Mouse (Mus musculus) embryonic fibroblast, embryonic 13.5 days (primary cell): ENCODE data around the gene Olfr1457. TPM values are rescaled to one million over a fixed set of nuclear protein-coding genes. Genes with fewer than 3 reads are reported as not detected.

ENCODE experiments used
- H3K27ac ChIP-seq: 2 replicates; pipeline ENCODE4 v1.5.1; 2012; ENCODE audit warnings: low read length, control low read depth, inconsistent platforms; ENCODE audit not compliant: insufficient read depth
- H3K4me1 ChIP-seq: 2 replicates; pipeline ENCODE4 v1.6.1; 2011; ENCODE audit warnings: low read length; ENCODE audit not compliant: control insufficient read depth, insufficient read depth
- H3K4me3 ChIP-seq: 2 replicates; pipeline ENCODE4 v1.5.1; 2011; ENCODE audit warnings: mild to moderate bottlenecking, control low read depth, low read length; ENCODE audit not compliant: insufficient read depth
- CTCF ChIP-seq: IDR thresholded peaks from 2 replicates; pipeline ENCODE4 v1.5.1; 2011; ENCODE audit warnings: mild to moderate bottlenecking, control low read depth, low read length, moderate library complexity, borderline replicate concordance; ENCODE audit not compliant: insufficient read depth
- POLR2A ChIP-seq: IDR thresholded peaks from 2 replicates; pipeline ENCODE4 v1.6.1; 2011; ENCODE audit warnings: low read depth, mild to moderate bottlenecking, control low read depth, low read length, moderate library complexity
- polyA plus RNA-seq: library from polyadenylated mRNA; stranded (reverse); fragments of >200 nt; gene quantifications from 2 replicates; pipeline ENCODE4 v1.2.4, GENCODE M21; 2011; ENCODE audit warnings: low read depth; ENCODE audit not compliant: missing spikeins, insufficient read length

Gene Olfr1457
- not detected in 2 replicates for polyA plus RNA-seq

DNA sequence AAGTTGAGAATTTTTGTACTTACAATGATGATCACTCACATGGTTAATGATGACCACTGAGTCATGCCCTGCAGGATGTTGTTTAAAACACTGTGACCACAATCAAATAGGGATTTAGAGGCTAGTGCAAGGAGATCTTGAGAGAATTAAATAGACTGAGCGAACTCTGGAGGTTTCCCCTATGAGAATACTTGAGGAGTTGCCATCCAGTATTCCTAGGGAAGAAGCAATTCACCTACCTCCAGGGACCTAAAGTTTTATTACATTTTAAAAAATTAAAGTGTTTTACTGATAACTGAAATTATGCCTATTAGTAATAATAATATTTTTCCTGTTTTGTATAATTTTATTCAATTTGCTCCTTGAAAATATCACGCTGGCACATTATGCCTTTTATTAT, at the start of gene Olfr1457:
Olfr1457 (minus strand) TSS at position 101 of the 400 bp plus-strand sequence.
- Histone ChIP-seq H3K4me3 (no peak within 1 kb of the TSS), H3K4me1 (no peaks in the 10 kb centered on the region), H3K27ac (no peak within 1 kb of the TSS)
- TF ChIP-seq CTCF, result no peak
- no peak for TF ChIP-seq POLR2A

DNA sequence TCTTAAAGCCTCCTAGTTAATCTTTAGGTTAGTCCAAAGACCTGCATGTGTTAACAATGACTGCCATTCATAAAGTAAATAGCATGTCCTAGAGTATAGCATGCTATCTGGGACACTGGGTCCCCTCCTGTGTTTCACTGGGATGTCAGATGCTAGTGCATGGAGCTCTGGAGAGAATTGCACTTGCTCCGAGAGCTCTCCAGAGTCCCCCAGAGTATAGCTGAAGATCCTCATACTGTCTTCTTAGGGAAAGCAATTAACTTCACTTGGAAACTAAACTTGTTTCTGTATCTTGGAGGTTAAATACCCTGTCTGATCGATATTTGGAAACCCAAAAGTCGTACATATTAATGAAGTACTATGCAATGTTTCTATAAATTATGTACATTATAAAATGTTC, 9.0 kb upstream of the Olfr1457 start, which contains the start of gene Olfr1458:
Olfr1458 (minus strand) TSS at position 101 of the 400 bp plus-strand sequence.
- no peak within 1 kb of the TSS for H3K4me3 ChIP-seq
- H3K27ac ChIP-seq, result no peak within 1 kb of the TSS
- TF ChIP-seq CTCF (no peak), POLR2A (no peak)
- no peaks in the 10 kb centered on the region for H3K4me1 ChIP-seq

DNA sequence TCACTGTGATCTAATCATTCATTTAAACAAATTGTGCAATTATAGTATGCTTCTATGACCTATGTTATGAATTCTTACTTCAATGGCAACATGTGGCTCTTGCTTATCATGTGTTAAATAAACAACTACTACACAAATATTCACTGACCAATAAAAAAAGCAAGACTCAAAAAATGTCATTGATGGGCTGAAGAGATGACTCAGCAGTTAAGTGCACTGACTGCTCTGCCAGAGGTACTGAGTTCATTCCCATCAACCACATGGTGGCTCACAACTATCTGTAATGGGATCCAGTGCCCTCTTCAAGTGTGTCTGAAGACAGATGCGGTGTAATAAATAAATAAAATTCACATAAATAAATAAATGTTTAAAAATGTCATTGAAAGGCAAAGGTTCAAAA, 3.8 kb downstream of the Olfr1457 start:
- H3K27ac ChIP-seq, result no peak overlapping the region
- TF ChIP-seq POLR2A, result no peak
- no peak for TF ChIP-seq CTCF
- H3K4me3 ChIP-seq, result no peak overlapping the region
- no peaks in the 10 kb centered on the region for H3K4me1 ChIP-seq

DNA sequence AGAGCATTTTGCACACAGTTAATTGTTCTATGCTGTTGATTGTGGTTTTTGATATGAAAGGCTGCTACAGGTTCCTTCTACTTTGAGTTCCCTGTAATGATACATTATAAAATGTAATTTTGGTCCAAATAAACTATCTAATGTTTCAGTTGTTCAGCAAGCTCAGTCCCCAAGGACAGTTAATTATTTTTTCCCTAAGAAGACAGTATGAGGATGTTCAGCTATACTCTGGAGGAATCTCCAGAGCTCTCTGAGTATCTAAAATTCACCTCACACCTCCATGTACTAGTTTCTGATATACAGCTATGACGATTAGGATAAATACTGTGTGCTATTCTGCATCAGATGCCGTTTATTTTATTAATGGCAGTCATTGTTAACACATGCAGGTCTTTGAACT, 37.4 kb downstream of the Olfr1457 start, which contains the start of gene Olfr1454:
Olfr1454 (plus strand) TSS at position 301 of the 400 bp plus-strand sequence.
- H3K4me3 ChIP-seq, result no peak within 1 kb of the TSS

More for the DNA sequence above, 37.4 kb downstream of the Olfr1457 start, which contains the start of gene Olfr1454:
- no peak within 1 kb of the TSS for H3K27ac ChIP-seq
- H3K4me1 ChIP-seq, result no peaks in the 10 kb centered on the region
- TF ChIP-seq POLR2A, result no peak
- TF ChIP-seq CTCF, result no peak

Other genes with a start within 250 kb of the Olfr1457 start
- not detected in 2 replicates for gene Olfr1444, start 240.6 kb downstream of the Olfr1457 start, polyA plus RNA-seq
- not detected in 2 replicates for gene Olfr1445, start 214.0 kb downstream of the Olfr1457 start, polyA plus RNA-seq
- gene Olfr1446, start 204.4 kb downstream of the Olfr1457 start, polyA plus RNA-seq, result not detected in 2 replicates
- gene Olfr1447, start 194.1 kb downstream of the Olfr1457 start, polyA plus RNA-seq, result not detected in 2 replicates
- gene Olfr1448, start 173.5 kb downstream of the Olfr1457 start, polyA plus RNA-seq, result not detected in 2 replicates
- not detected in 2 replicates for gene Olfr1449, start 167.1 kb downstream of the Olfr1457 start, polyA plus RNA-seq
- gene Olfr1450, start 147.6 kb downstream of the Olfr1457 start, polyA plus RNA-seq, result not detected in 2 replicates
- gene Olfr1451, start 102.9 kb downstream of the Olfr1457 start, polyA plus RNA-seq, result not detected in 2 replicates
- gene Olfr1453, start 69.6 kb downstream of the Olfr1457 start, polyA plus RNA-seq, result not detected in 2 replicates
- not detected in 2 replicates for gene Olfr1454, start 37.3 kb downstream of the Olfr1457 start, polyA plus RNA-seq
- not detected in 2 replicates for gene Olfr1458, start 8.9 kb upstream of the Olfr1457 start, polyA plus RNA-seq
- gene Olfr1459, start 51.7 kb upstream of the Olfr1457 start, polyA plus RNA-seq, result 0.07 TPM in 1 of 2 replicates, not detected in the other
- not detected in 2 replicates for gene Olfr1461, start 65.1 kb upstream of the Olfr1457 start, polyA plus RNA-seq
- not detected in 2 replicates for gene Olfr1462, start 87.8 kb upstream of the Olfr1457 start, polyA plus RNA-seq
- gene Olfr1463, start 133.4 kb upstream of the Olfr1457 start, polyA plus RNA-seq, result not detected in 2 replicates
- gene Olfr1465, start 217.7 kb upstream of the Olfr1457 start, polyA plus RNA-seq, result not detected in 2 replicates
- gene Olfr1466, start 241.0 kb upstream of the Olfr1457 start, polyA plus RNA-seq, result not detected in 2 replicates